Mouse (Mus musculus) thymus, postnatal 14 days (tissue): ENCODE results near the gene Asgr2.
"Not testable (repeated sequence)": the region's sequence is repeated elsewhere in the genome, so short reads cannot be mapped to it uniquely, and the experiment has no call there.

Experiments used
- DNase-seq: peaks from one replicate; pipeline ENCODE4 v3.0.0; 2021

Asgr2 gene

DNA sequence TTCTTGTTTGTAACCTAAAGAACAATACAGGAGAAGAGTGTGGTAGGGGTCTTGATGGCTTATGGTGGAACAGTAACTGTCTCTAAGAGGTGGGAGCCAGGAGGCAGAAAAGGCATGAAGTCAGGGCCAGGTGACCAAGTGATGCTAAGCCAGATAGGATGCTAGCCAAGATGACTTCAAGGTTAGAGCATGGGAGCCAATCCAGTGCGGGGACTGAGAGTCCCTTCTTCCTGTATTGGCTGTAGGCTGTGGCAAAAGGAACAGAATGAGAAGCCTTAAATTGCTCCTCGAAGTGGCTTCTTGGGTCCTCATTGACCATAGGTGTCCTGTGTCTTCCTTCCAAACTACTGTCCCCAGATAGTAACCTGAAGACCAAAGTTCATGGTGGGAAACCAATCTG lies 6.7 kb downstream of the Asgr2 start:
- no peak for DNase-seq

- no peak for DNase-seq
These were observed 7.4 kb downstream of the Asgr2 start for GRCm38 (mm10) chr11:70099809-70100208.

- DNase-seq, result no peak
These were observed 11.4 kb downstream of the Asgr2 start for GRCm38 (mm10) chr11:70103701-70104315.

DNA sequence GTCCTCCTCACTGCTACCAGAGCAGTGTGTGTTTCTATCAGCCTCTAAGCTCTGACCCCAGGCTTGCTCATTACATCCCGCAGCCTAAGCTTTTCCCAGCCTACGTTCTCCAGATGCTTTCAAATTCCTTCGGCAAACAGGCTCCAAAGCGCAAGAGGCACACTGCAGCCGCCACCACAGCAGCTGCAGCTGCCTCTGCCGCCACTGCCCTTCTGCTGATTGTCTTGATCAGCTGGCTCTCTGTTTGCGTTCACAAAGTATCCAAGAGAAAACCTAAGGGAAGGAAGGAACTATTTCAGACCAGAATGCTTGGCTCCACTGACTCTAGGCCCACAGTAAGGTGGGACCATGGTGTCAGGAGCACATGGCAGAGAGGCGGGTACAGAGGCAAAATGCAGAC lies 14.6 kb downstream of the Asgr2 start:
- no peak for DNase-seq

DNA sequence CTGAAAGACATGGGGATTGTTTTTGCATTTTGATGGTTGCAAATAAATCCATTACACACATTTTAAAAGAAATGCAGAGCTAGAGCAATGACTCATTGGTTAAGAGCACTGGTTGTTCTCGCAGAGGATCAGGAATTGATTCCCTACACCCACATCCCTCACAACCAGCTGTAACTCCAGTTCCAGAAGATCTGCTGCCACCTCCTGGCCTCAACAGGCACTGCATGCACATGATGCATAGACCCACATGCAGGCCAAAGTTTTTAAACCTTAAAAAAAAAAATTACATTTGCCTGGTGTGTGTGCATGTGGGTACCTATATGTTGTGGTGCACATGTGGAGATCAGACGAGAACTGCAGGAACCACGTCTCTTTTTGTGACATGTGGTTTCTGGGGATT lies 17.7 kb downstream of the Asgr2 start:
- DNase-seq, result peak; percentile 70

DNA sequence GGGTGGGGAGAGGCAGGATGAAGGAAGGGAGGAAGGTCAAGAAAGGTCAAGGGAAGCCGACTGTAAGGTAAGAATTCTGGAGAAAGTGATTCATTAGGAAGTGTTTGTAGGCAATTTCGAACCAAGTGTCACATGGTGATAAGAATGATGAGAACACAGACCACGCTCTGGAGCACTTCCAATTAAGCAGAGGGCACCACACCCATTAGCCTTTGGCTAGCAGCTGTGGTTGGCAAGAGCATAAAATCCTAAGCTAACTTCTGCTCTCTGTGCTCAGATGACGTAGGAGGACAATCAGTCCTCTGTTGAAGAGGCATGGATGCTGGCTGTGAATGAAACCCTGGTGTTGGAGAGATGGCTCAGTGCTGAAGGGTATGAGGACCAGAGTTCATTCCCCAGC lies 22.1 kb downstream of the Asgr2 start:
- DNase-seq, result no peak

- no peak for DNase-seq
These were observed 23.5 kb downstream of the Asgr2 start for GRCm38 (mm10) chr11:70115901-70116300.

DNA sequence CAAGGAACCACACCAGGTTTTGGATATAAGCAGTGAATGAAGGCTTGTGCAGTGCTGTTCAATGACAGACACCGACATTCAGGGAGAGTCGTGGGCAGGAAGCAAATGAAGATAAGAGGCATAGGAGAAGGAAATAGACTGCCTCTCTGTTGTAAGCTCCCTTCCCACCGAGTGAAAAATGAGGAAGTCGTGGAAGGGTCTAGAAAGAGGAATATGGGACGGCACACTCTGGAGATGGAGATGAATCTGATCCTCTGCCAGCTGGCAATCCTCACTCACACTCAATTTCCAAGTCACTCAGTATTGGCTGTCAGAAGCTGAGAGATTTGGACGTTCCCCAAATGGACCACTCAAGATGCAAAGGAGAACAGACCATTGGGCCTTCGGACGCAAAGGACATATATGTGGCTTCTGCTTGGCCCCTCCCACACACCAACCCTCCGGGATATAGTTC lies 37.5 kb downstream of the Asgr2 start, which contains the start of gene Mgl2:
Gene Mgl2 (plus strand): TSS at position 404 of the 454 bp plus-strand sequence.
- DNase-seq, result no peak

- DNase-seq, result not testable (repeated sequence)
These were observed 42.6 kb downstream of the Asgr2 start for GRCm38 (mm10) chr11:70135001-70135400.

DNA sequence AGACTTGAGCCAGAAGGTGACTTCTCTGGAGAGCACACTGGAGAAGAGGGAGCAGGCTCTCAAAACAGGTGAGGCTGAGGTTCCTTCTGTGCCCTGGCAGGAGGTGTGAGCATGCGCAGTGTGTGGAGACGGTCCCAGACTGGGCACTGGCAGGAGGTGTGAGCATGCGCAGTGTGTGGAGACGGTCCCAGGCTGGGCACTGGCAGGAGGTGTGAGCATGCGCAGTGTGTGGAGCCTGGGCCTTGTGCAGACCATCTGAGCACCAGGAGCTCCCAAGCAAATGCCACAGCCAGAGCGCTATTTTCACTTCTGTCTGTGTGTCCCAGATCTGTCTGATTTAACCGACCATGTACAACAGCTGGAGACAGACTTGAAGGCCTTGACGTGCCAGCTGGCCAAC lies 43.5 kb downstream of the Asgr2 start:
- not testable (repeated sequence) for DNase-seq

GRCm38 (mm10) chr11:70139171-70139570 lies 46.7 kb downstream of the Asgr2 start:
- no peak for DNase-seq

GRCm38 (mm10) chr11:70151072-70151471 lies 58.6 kb downstream of the Asgr2 start:
- no peak for DNase-seq
